Mouse (Mus musculus) heart, adult 2 months (tissue): ENCODE results near the gene Pigv. TPM values are rescaled to one million over a fixed set of nuclear protein-coding genes. Genes with fewer than 3 reads are reported as not detected.
A peak's percentile ranks its signal among the peaks of the same experiment; 100 is the strongest.

Source experiments
- DNase-seq, 2 experiments: peaks; one replicate each; pipeline ENCODE4 v3.0.0; 2021
- H3K27ac ChIP-seq: fragments of 200-600 bp; 2 replicates; pipeline ENCODE4 v1.8.1; 2022
- H3K27me3 ChIP-seq: fragments of 200-500 bp; 2 replicates; pipeline ENCODE4 v1.6.1; 2012; ENCODE audit warnings: mild to moderate bottlenecking, low read length, inconsistent platforms, mixed read lengths; ENCODE audit not compliant: control insufficient read depth, insufficient read depth
- H3K36me3 ChIP-seq: fragments of 200-500 bp; 2 replicates; pipeline ENCODE4 v1.6.1; 2012; ENCODE audit warnings: low read length, inconsistent platforms; ENCODE audit not compliant: control insufficient read depth, insufficient read depth
- H3K4me1 ChIP-seq: fragments of 200-500 bp; 2 replicates; pipeline ENCODE4 v1.6.1; 2011; ENCODE audit warnings: low read length; ENCODE audit not compliant: control insufficient read depth, insufficient read depth
- H3K4me3 ChIP-seq: fragments of 200-600 bp; 2 replicates; pipeline ENCODE4 v1.8.1; 2022
- H3K79me2 ChIP-seq: fragments of 200-500 bp; replicated peaks from 2 replicates; pipeline ENCODE4 v1.6.1; 2012; ENCODE audit warnings: mild to moderate bottlenecking, inconsistent platforms, low read length, moderate library complexity, mixed read lengths; ENCODE audit not compliant: control insufficient read depth, insufficient read depth
- H3K9ac ChIP-seq: fragments of 200-500 bp; 2 replicates; pipeline ENCODE4 v1.6.1; 2012; ENCODE audit warnings: low read depth, mild to moderate bottlenecking, control low read depth, inconsistent platforms, low read length, mixed read lengths
- CTCF ChIP-seq: fragments of 200-600 bp; IDR thresholded peaks from 2 replicates; pipeline ENCODE4 v1.8.1; 2022; ENCODE audit warnings: antibody characterized with exemption, mild to moderate bottlenecking, moderate library complexity
- EP300 ChIP-seq: fragments of 200-500 bp; IDR thresholded peaks from 2 replicates; pipeline ENCODE4 v1.6.1; 2011; ENCODE audit warnings: low read depth, low read length, control low read depth; ENCODE audit not compliant: insufficient read depth
- POLR2A ChIP-seq: fragments of 200-500 bp; IDR thresholded peaks from 2 replicates; pipeline ENCODE4 v1.6.1; 2011; ENCODE audit warnings: mild to moderate bottlenecking, low read depth, low read length, control low read depth; ENCODE audit not compliant: insufficient read depth
- WGBS: fragments of 180-500 bp; shearing (Covaris S2); methylation state at CpG from one replicate; pipeline ENCODE4 v1.1.7; 2018; 5-methylcytosine and 5-hydroxymethylcytosine counted together
- intact Hi-C: fragments of 180-260 bp; cut with DNase I; formaldehyde crosslinking; loops from one replicate; pipeline ENCODE4 v1.15.1; 2025
- polyA plus RNA-seq: library from polyadenylated mRNA; depleted of rRNA; stranded (reverse); fragments of >200 nt; gene quantifications from 2 replicates; pipeline ENCODE4 v1.2.3, GENCODE M21; 2012
- total RNA-seq, 2 experiments: library from RNA; stranded (reverse); gene quantifications; 2 replicates each; pipeline ENCODE4 v1.2.3; 2021

Pigv gene
- total and polyA plus RNA-seq, 3 experiments: 9.5 to 12.1 (median 11.7) TPM

DNA sequence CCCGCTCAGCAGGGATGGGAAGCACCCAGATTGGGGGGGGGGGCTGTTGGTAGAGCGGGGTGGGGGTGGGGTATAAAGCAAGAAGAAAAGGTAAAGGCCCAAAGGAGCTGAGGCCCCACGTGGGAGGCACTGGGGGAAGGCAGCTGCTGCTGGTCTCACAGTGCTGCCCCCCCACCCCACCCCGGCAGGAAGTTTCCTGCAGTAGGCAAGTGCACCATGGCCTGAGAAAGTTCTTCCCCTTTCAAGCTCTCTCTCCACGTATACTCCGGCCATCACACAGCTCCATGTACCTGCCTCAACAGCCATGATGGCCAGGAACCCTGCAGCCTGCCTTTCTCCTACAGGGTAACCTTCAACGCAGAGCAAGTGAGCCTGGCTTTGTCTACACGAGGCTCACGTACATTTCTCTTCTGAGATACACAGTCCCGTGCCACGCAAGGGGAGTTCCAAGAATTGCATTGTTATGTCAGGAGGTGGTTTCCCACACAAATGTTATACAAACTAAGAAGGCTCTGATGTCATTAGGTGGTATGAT lies 50.2 kb downstream of the Pigv start:
- H3K27me3 ChIP-seq: no peaks in the 10 kb centered on the region
- DNase-seq: no peak
- H3K9ac ChIP-seq: no peak overlapping the region
- no peak overlapping the region for H3K4me3 ChIP-seq
- H3K27ac ChIP-seq: no peak overlapping the region; the same call in 1 of the 2 replicates
- H3K36me3 ChIP-seq: peaks cover 10% of the 10 kb centered on the region
- H3K4me1 ChIP-seq: peaks cover 30% of the 10 kb centered on the region
- peaks cover 4% of the 10 kb centered on the region for H3K79me2 ChIP-seq
- intact Hi-C loops: no loop called here
- TF ChIP-seq CTCF: no peak
- no peak for TF ChIP-seq EP300
- TF ChIP-seq POLR2A: no peak
- WGBS: 59% methylated on average over 11 of the region's 11 CpGs

DNA sequence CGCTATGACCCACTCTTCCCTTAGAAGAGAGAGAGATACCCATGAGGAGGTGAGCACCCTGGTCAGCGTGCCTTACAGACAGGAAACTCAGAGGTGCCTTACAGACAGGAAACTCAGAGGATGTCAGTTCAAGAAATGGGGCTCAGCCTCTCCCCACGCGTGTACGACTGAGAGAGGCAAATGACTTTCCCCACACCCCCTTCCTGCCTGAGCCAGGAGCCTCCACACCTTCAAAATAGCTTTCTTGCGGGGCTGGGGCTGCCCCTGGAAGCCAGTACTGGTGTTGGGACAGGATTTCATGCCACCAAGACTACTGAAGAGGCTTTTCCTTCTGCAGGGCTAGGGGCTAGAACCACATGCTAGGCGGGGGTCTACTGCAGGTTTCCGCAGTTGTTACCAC lies 51.8 kb downstream of the Pigv start:
- peaks cover 31% of the 10 kb centered on the region for H3K4me1 ChIP-seq
- H3K27ac ChIP-seq: no peak overlapping the region; the same call in 1 of the 2 replicates
- intact Hi-C loops: no loop called here
- no peak for DNase-seq
- H3K27me3 ChIP-seq: no peaks in the 10 kb centered on the region
- no peak overlapping the region for H3K9ac ChIP-seq
- TF ChIP-seq EP300 (no peak), CTCF (no peak), POLR2A (no peak)
- H3K4me3 ChIP-seq: no peak overlapping the region
- peaks cover 1% of the 10 kb centered on the region for H3K79me2 ChIP-seq
- peaks cover 6% of the 10 kb centered on the region for H3K36me3 ChIP-seq
- WGBS: 74% methylated on average over 8 of the region's 8 CpGs

- WGBS: 39% methylated on average over 4 of the region's 4 CpGs
- peaks cover 29% of the 10 kb centered on the region for H3K4me1 ChIP-seq
- no peaks in the 10 kb centered on the region for H3K27me3 ChIP-seq
- intact Hi-C loops: no loop called here
- no peak overlapping the region for H3K4me3 ChIP-seq
- H3K36me3 ChIP-seq: peaks cover 6% of the 10 kb centered on the region
- no peak for TF ChIP-seq EP300
- no peak for TF ChIP-seq CTCF
- no peak for TF ChIP-seq POLR2A
- no peak overlapping the region for H3K9ac ChIP-seq
- DNase-seq: no peak
- H3K79me2 ChIP-seq: peaks cover 1% of the 10 kb centered on the region
- H3K27ac ChIP-seq: no peak overlapping the region; the same call in 1 of the 2 replicates
Observed at GRCm38 (mm10) chr4:133619473-133620136, 52.8 kb downstream of the Pigv start.

DNA sequence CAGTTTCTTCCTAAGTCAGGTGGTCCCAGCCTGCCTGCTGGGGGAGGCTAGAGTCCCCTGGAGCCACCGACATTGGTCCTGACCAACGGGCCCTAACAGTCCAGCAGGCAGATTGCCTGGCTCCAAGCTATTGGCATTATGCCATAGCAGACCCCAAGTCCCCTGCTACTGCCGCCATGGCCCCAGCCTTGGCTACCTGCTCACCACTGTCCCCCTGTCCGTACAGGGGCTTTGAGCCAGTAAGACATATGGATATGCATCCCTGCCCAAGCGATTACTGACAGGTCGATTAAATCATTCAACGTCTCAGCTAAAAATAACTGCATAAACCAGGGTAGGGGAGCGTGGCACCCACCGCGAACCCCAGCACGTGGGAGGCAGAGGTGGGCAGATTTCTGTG lies 54.5 kb downstream of the Pigv start:
- no peaks in the 10 kb centered on the region; the same call in 1 of the 2 replicates for H3K79me2 ChIP-seq
- peaks cover 30% of the 10 kb centered on the region for H3K4me1 ChIP-seq
- no peak overlapping the region for H3K9ac ChIP-seq
- H3K27me3 ChIP-seq: no peaks in the 10 kb centered on the region
- H3K36me3 ChIP-seq: peaks cover 2% of the 10 kb centered on the region
- intact Hi-C loops: no loop called here
- TF ChIP-seq EP300 (no peak), CTCF (no peak), POLR2A (no peak)
- H3K4me3 ChIP-seq: no peak overlapping the region
- DNase-seq: no peak
- WGBS: 84% methylated on average over 11 of the region's 11 CpGs
- no peak overlapping the region for H3K27ac ChIP-seq

- H3K4me1 ChIP-seq: peaks cover 24% of the 10 kb centered on the region
- TF ChIP-seq EP300: 0 out of 2 replicates have a peak, but pooled peaks have one; percentile 27
- no peak for TF ChIP-seq CTCF
- no peaks in the 10 kb centered on the region; the same call in 1 of the 2 replicates for H3K79me2 ChIP-seq
- H3K27me3 ChIP-seq: no peaks in the 10 kb centered on the region
- H3K9ac ChIP-seq: no peak overlapping the region
- H3K4me3 ChIP-seq: no peak overlapping the region
- no peaks in the 10 kb centered on the region; the same call in 1 of the 2 replicates for H3K36me3 ChIP-seq
- 45% methylated on average over 10 of the region's 10 CpGs for WGBS
- intact Hi-C loops: no loop called here
- DNase-seq: no peak
- H3K27ac ChIP-seq: peak overlapping the region; percentile 38; the same call in 1 of the 2 replicates
Observed at GRCm38 (mm10) chr4:133615416-133615815, 57.0 kb downstream of the Pigv start.

DNA sequence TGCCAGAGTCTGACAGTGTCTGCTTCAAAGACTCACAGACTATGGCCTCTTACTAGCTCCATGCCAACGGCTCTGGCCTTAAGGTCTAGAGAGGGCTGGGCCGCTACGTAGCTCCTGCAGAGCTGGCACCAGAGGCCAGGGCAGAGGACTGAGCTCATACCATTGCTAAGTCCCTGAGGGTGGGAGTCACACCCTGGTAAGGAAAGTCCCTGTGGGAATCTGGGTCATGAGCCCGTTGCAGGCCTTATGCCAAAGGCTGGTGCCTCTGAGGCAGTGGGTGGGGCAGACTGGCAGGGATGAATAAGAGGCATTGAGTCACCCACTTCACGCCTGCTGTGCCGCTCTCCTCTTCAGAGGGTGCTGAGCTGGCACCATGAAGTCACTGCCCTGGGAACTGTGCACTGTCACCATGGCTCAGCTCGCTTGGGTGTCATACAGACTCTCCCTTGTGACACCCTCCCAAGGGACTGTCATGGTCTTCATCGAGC lies 58.1 kb downstream of the Pigv start:
- peak overlapping the region; percentile 26; the same call in 1 of the 2 replicates for H3K27ac ChIP-seq
- no peaks in the 10 kb centered on the region; the same call in 1 of the 2 replicates for H3K36me3 ChIP-seq
- 52% methylated on average over 8 of the region's 8 CpGs for WGBS
- H3K79me2 ChIP-seq: no peaks in the 10 kb centered on the region; the same call in 1 of the 2 replicates
- no peak overlapping the region for H3K4me3 ChIP-seq
- H3K4me1 ChIP-seq: peaks cover 17% of the 10 kb centered on the region
- intact Hi-C loops: loop anchor here (5.0 kb wide), 1 partner anchor 33 kb away; no protein-coding TSS in a partner anchor
- no peaks in the 10 kb centered on the region for H3K27me3 ChIP-seq
- H3K9ac ChIP-seq: no peak overlapping the region
- peak in 1 of 2 experiments; percentile 62 for DNase-seq
- TF ChIP-seq POLR2A (no peak), EP300 (no peak), CTCF (no peak)
